Mouse (Mus musculus): ENCODE measurements around the gene Zfp652. TPM values are rescaled to one million over a fixed set of nuclear protein-coding genes. Genes with fewer than 3 reads are reported as not detected.

Gene Zfp652
- polyA plus RNA-seq, 1 experiment from 2014 or later: 6.7 TPM

GRCm38 (mm10) chr11:95727947-95728346 lies 15.5 kb downstream of the Zfp652 start:
- H3K9me3 ChIP-seq (ENCODE audit: control insufficient read depth, low read length): no peaks in the 10 kb centered on the region
- H3K27ac ChIP-seq (replicated peaks in 1 of 2; ENCODE audit: control insufficient read depth in 1 of 2, insufficient read depth in 1 of 2, low read depth in 2 of 2, low read length in 2 of 2): no peak overlapping the region
- 89% methylated on average over 5 of the region's 5 CpGs for whole genome bisulfite sequencing
- no peaks in the 10 kb centered on the region for H3K27me3 ChIP-seq (ENCODE audit: control insufficient read depth, insufficient read depth, low read length)
- no peak for ATAC-seq (ENCODE audit: insufficient number of reproducible peaks, insufficient read depth, low FRiP score, low read depth)
- peaks cover 0 to 7% of the 10 kb centered on the region in 2 experiments; a peak in 2 of 4 replicates for H3K4me1 ChIP-seq (ENCODE audit: control insufficient read depth in 2 of 2, insufficient read depth in 2 of 2, low read length in 2 of 2)
- no peak overlapping the region for H3K4me3 ChIP-seq (ENCODE audit: control insufficient read depth in 1 of 2, insufficient read depth in 1 of 2, low read depth in 1 of 2, low read length in 2 of 2)
- no peak overlapping the region for H3K9ac ChIP-seq (ENCODE audit: low read length)
- no peak overlapping the region for H3K4me2 ChIP-seq (ENCODE audit: low read length)
- H3K36me3 ChIP-seq (ENCODE audit: control insufficient read depth, insufficient read depth, low read length): no peaks in the 10 kb centered on the region

- Histone ChIP-seq H3K27ac (replicated peaks in 1 of 2; ENCODE audit: control insufficient read depth in 1 of 2, insufficient read depth in 1 of 2, low read depth in 2 of 2, low read length in 2 of 2) (no peak overlapping the region), H3K4me3 (ENCODE audit: control insufficient read depth in 1 of 2, insufficient read depth in 1 of 2, low read depth in 1 of 2, low read length in 2 of 2) (no peak overlapping the region), H3K4me2 (ENCODE audit: low read length) (no peak overlapping the region), H3K9ac (ENCODE audit: low read length) (no peak overlapping the region), H3K36me3 (ENCODE audit: control insufficient read depth, insufficient read depth, low read length) (no peaks in the 10 kb centered on the region), H3K9me3 (ENCODE audit: control insufficient read depth, low read length) (no peaks in the 10 kb centered on the region), H3K4me1 (ENCODE audit: control insufficient read depth in 2 of 2, insufficient read depth in 2 of 2, low read length in 2 of 2) (peaks cover 0 to 7% of the 10 kb centered on the region in 2 experiments; a peak in 2 of 4 replicates), H3K27me3 (ENCODE audit: control insufficient read depth, insufficient read depth, low read length) (no peaks in the 10 kb centered on the region)
- ATAC-seq (ENCODE audit: insufficient number of reproducible peaks, insufficient read depth, low FRiP score, low read depth): no peak
- 82% methylated on average over 12 of the region's 12 CpGs for WGBS
These were observed 16.7 kb downstream of the Zfp652 start for GRCm38 (mm10) chr11:95728916-95729907.

- H3K27ac ChIP-seq (replicated peaks in 1 of 2; ENCODE audit: control insufficient read depth in 1 of 2, insufficient read depth in 1 of 2, low read depth in 2 of 2, low read length in 2 of 2): no peak overlapping the region
- no peak for ATAC-seq (ENCODE audit: insufficient number of reproducible peaks, insufficient read depth, low FRiP score, low read depth)
- no peak overlapping the region for H3K4me3 ChIP-seq (ENCODE audit: control insufficient read depth in 1 of 2, insufficient read depth in 1 of 2, low read depth in 1 of 2, low read length in 2 of 2)
- 94% methylated on average over 2 of the region's 2 CpGs for WGBS
- no peak overlapping the region for H3K4me2 ChIP-seq (ENCODE audit: low read length)
- peaks cover 2 to 5% of the 10 kb centered on the region in 2 experiments; a peak in 2 of 4 replicates for H3K4me1 ChIP-seq (ENCODE audit: control insufficient read depth in 2 of 2, insufficient read depth in 2 of 2, low read length in 2 of 2)
- H3K27me3 ChIP-seq (ENCODE audit: control insufficient read depth, insufficient read depth, low read length): no peaks in the 10 kb centered on the region
- no peak overlapping the region for H3K9ac ChIP-seq (ENCODE audit: low read length)
- H3K9me3 ChIP-seq (ENCODE audit: control insufficient read depth, low read length): no peaks in the 10 kb centered on the region
- H3K36me3 ChIP-seq (ENCODE audit: control insufficient read depth, insufficient read depth, low read length): no peaks in the 10 kb centered on the region
These were observed 22.0 kb downstream of the Zfp652 start for GRCm38 (mm10) chr11:95734485-95734884.

- H3K36me3 ChIP-seq (ENCODE audit: control insufficient read depth, insufficient read depth, low read length): no peaks in the 10 kb centered on the region
- 36% methylated on average over 3 of the region's 3 CpGs for WGBS
- H3K9me3 ChIP-seq (ENCODE audit: control insufficient read depth, low read length): no peaks in the 10 kb centered on the region
- no peak overlapping the region for H3K4me3 ChIP-seq (ENCODE audit: control insufficient read depth in 1 of 2, insufficient read depth in 1 of 2, low read depth in 1 of 2, low read length in 2 of 2)
- H3K27ac ChIP-seq (replicated peaks in 1 of 2; ENCODE audit: control insufficient read depth in 1 of 2, insufficient read depth in 1 of 2, low read depth in 2 of 2, low read length in 2 of 2): no peak overlapping the region
- H3K9ac ChIP-seq (ENCODE audit: low read length): no peak overlapping the region
- ATAC-seq (ENCODE audit: insufficient number of reproducible peaks, insufficient read depth, low FRiP score, low read depth): no peak
- H3K4me2 ChIP-seq (ENCODE audit: low read length): no peak overlapping the region
- H3K4me1 ChIP-seq (ENCODE audit: control insufficient read depth in 2 of 2, insufficient read depth in 2 of 2, low read length in 2 of 2): peaks cover 2 to 5% of the 10 kb centered on the region in 2 experiments; a peak in 3 of 4 replicates
- no peaks in the 10 kb centered on the region for H3K27me3 ChIP-seq (ENCODE audit: control insufficient read depth, insufficient read depth, low read length)
These were observed 25.3 kb downstream of the Zfp652 start for GRCm38 (mm10) chr11:95737811-95738210.

GRCm38 (mm10) chr11:95744521-95744920 lies 32.0 kb downstream of the Zfp652 start:
- Histone ChIP-seq H3K9me3 (ENCODE audit: control insufficient read depth, low read length) (0 out of 2 replicates have a peak, but pooled peaks cover 5% of the 10 kb centered on the region), H3K27me3 (ENCODE audit: control insufficient read depth, insufficient read depth, low read length) (no peaks in the 10 kb centered on the region), H3K27ac (replicated peaks in 1 of 2; ENCODE audit: control insufficient read depth in 1 of 2, insufficient read depth in 1 of 2, low read depth in 2 of 2, low read length in 2 of 2) (no peak overlapping the region), H3K4me1 (ENCODE audit: control insufficient read depth in 2 of 2, insufficient read depth in 2 of 2, low read length in 2 of 2) (peaks cover 0 to 9% of the 10 kb centered on the region in 2 experiments), H3K4me3 (ENCODE audit: control insufficient read depth in 1 of 2, insufficient read depth in 1 of 2, low read depth in 1 of 2, low read length in 2 of 2) (no peak overlapping the region), H3K4me2 (ENCODE audit: low read length) (no peak overlapping the region), H3K9ac (ENCODE audit: low read length) (no peak overlapping the region), H3K36me3 (ENCODE audit: control insufficient read depth, insufficient read depth, low read length) (peaks cover 11% of the 10 kb centered on the region)
- ATAC-seq (ENCODE audit: insufficient number of reproducible peaks, insufficient read depth, low FRiP score, low read depth): no peak
- 69% methylated on average over 2 of the region's 2 CpGs for WGBS

- WGBS: 85% methylated on average over 4 of the region's 4 CpGs
- Histone ChIP-seq H3K4me3 (ENCODE audit: control insufficient read depth in 1 of 2, insufficient read depth in 1 of 2, low read depth in 1 of 2, low read length in 2 of 2) (no peak overlapping the region), H3K9ac (ENCODE audit: low read length) (no peak overlapping the region), H3K36me3 (ENCODE audit: control insufficient read depth, insufficient read depth, low read length) (peaks cover 22% of the 10 kb centered on the region), H3K9me3 (ENCODE audit: control insufficient read depth, low read length) (0 out of 2 replicates have a peak, but pooled peaks cover 5% of the 10 kb centered on the region), H3K4me1 (ENCODE audit: control insufficient read depth in 2 of 2, insufficient read depth in 2 of 2, low read length in 2 of 2) (peaks cover 0 to 9% of the 10 kb centered on the region in 2 experiments; a peak in 3 of 4 replicates), H3K4me2 (ENCODE audit: low read length) (no peak overlapping the region), H3K27me3 (ENCODE audit: control insufficient read depth, insufficient read depth, low read length) (no peaks in the 10 kb centered on the region), H3K27ac (replicated peaks in 1 of 2; ENCODE audit: control insufficient read depth in 1 of 2, insufficient read depth in 1 of 2, low read depth in 2 of 2, low read length in 2 of 2) (no peak overlapping the region)
- no peak for ATAC-seq (ENCODE audit: insufficient number of reproducible peaks, insufficient read depth, low FRiP score, low read depth)
These were observed 34.3 kb downstream of the Zfp652 start for GRCm38 (mm10) chr11:95746821-95747220.

- Histone ChIP-seq H3K4me3 (ENCODE audit: control insufficient read depth in 1 of 2, insufficient read depth in 1 of 2, low read depth in 1 of 2, low read length in 2 of 2) (no peak overlapping the region), H3K27ac (replicated peaks in 1 of 2; ENCODE audit: control insufficient read depth in 1 of 2, insufficient read depth in 1 of 2, low read depth in 2 of 2, low read length in 2 of 2) (no peak overlapping the region), H3K36me3 (ENCODE audit: control insufficient read depth, insufficient read depth, low read length) (peaks cover 31% of the 10 kb centered on the region), H3K4me2 (ENCODE audit: low read length) (no peak overlapping the region), H3K9me3 (ENCODE audit: control insufficient read depth, low read length) (0 out of 2 replicates have a peak, but pooled peaks cover 5% of the 10 kb centered on the region), H3K9ac (ENCODE audit: low read length) (no peak overlapping the region), H3K27me3 (ENCODE audit: control insufficient read depth, insufficient read depth, low read length) (no peaks in the 10 kb centered on the region), H3K4me1 (ENCODE audit: control insufficient read depth in 2 of 2, insufficient read depth in 2 of 2, low read length in 2 of 2) (peaks cover 0 to 9% of the 10 kb centered on the region in 2 experiments; a peak in 3 of 4 replicates)
- no peak for ATAC-seq (ENCODE audit: insufficient number of reproducible peaks, insufficient read depth, low FRiP score, low read depth)
- 85% methylated on average over 5 of the region's 5 CpGs for WGBS
These were observed 35.9 kb downstream of the Zfp652 start for GRCm38 (mm10) chr11:95748331-95748730.

Measured in heart, embryonic 14.5 days (tissue).